ENCODE assay signal across 9 mouse cellular contexts in the genomic region with DNA sequence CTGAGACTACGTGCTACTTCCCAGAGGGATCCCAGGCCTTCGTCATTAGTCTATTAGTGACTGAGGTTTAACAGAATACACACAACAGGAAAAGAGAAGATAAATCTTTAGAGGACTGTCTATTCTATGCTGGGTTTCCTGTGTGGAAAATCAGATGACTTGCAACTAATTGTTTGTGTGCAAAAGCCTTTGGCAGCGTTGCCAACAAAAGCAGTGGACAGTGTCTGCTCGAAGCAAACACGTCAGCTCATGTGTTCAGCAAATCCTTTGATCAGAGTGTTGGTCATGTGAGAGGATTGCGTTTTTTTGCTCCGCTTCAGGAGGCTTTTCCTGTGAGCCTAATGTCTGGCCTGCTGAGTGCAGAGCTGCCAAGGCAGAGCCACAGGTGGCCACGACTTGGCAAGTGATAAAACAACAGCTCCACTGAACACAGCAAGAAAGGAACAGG.
DNase-seq lines count a peak whose midpoint lies in the region; ATAC-seq and TF ChIP-seq lines count a peak whose summit lies in the region.
"Had no signal": no experiment of that assay in that cellular context is flagged by ENCODE, and none has a peak within 500 bp of the region (broad histone marks: within the 10 kb centered on the region; RNA-seq: fewer than 3 reads in every experiment).

No protein-coding gene starts in this region.

- H3K9ac ChIP-seq in embryonic facial prominence, embryonic 13.5 days: no peak overlapping the region
- no peak overlapping the region for H3K9ac ChIP-seq in heart, embryonic 13.5 days
- H3K9ac ChIP-seq in kidney, postnatal 0 days (ENCODE audit: low read depth, low read length): no peak overlapping the region

- H3K27me3 ChIP-seq in embryonic facial prominence, embryonic 13.5 days: no peaks in the 10 kb centered on the region
- H3K27me3 ChIP-seq in heart, embryonic 13.5 days (replicated peaks): no peaks in the 10 kb centered on the region
- H3K27me3 ChIP-seq in kidney, postnatal 0 days (ENCODE audit: insufficient read depth, low read length): no peaks in the 10 kb centered on the region

- TF ChIP-seq CTCF in kidney, postnatal 0 days (IDR thresholded peaks at IDR 0.05; ENCODE audit: low read depth): no peak

- DNase-seq in ovary, adult 18-20 months (ENCODE audit: low spot score): peak; percentile 21
- no peak for DNase-seq in ovary, postnatal 10 days (ENCODE audit: low spot score)
- peak; percentile 80 for DNase-seq in kidney, postnatal 0 days (ENCODE audit: low spot score)
- peak; percentile 66 for DNase-seq in lung, postnatal 10 days
- DNase-seq in right cerebral cortex, postnatal 14 days: peak; percentile 42
- no peak for DNase-seq in spleen, adult 12 weeks (ENCODE audit: low spot score)

- no peaks in the 10 kb centered on the region for H3K36me3 ChIP-seq in embryonic facial prominence, embryonic 13.5 days
- no peaks in the 10 kb centered on the region for H3K36me3 ChIP-seq in heart, embryonic 13.5 days
- H3K36me3 ChIP-seq in kidney, postnatal 0 days (ENCODE audit: insufficient read depth, low read length): no peaks in the 10 kb centered on the region
- H3K36me3 ChIP-seq: G1E had no signal

- 0 out of 2 replicates have a peak, but pooled peaks have one; percentile 15 for ATAC-seq in embryonic facial prominence, embryonic 13.5 days (ENCODE audit: insufficient number of reproducible peaks, insufficient read depth, low FRiP score, low TSS enrichment, low read depth)
- peak; percentile 58; the same call in 1 of the 2 replicates for ATAC-seq in heart, embryonic 13.5 days (ENCODE audit: extremely low read depth, insufficient number of reproducible peaks, low FRiP score, low TSS enrichment)
- ATAC-seq in kidney, postnatal 0 days (replicated peaks; ENCODE audit: low FRiP score, low read depth): peak; percentile 88

- WGBS in embryonic facial prominence, embryonic 13.5 days: 32% methylated on average over 8 of the region's 8 CpGs
- 23% methylated on average over 8 of the region's 8 CpGs for WGBS in heart, embryonic 13.5 days
- WGBS in kidney, postnatal 0 days: 11% methylated on average over 8 of the region's 8 CpGs

- no peak overlapping the region for H3K27ac ChIP-seq in embryonic facial prominence, embryonic 13.5 days
- H3K27ac ChIP-seq in heart, embryonic 13.5 days (replicated peaks): peak overlapping the region; percentile 54; the same call in 1 of the 2 replicates
- no peak overlapping the region for H3K27ac ChIP-seq in kidney, postnatal 0 days

- H3K4me2 ChIP-seq in embryonic facial prominence, embryonic 13.5 days: no peak overlapping the region; the same call in 1 of the 2 replicates
- 0 out of 2 replicates have a peak overlapping the region, but pooled peaks have one; percentile 5 for H3K4me2 ChIP-seq in heart, embryonic 13.5 days
- H3K4me2 ChIP-seq in kidney, postnatal 0 days (ENCODE audit: low read length): no peak overlapping the region

- no peaks in the 10 kb centered on the region for H3K9me3 ChIP-seq in embryonic facial prominence, embryonic 13.5 days
- no peaks in the 10 kb centered on the region for H3K9me3 ChIP-seq in heart, embryonic 13.5 days
- no peaks in the 10 kb centered on the region for H3K9me3 ChIP-seq in kidney, postnatal 0 days (replicated peaks; ENCODE audit: low read length)
- H3K9me3 ChIP-seq: G1E had no signal

- H3K4me1 ChIP-seq in embryonic facial prominence, embryonic 13.5 days: peaks cover 4% of the 10 kb centered on the region; the same call in 1 of the 2 replicates
- H3K4me1 ChIP-seq in heart, embryonic 13.5 days: peaks cover 11% of the 10 kb centered on the region
- H3K4me1 ChIP-seq in kidney, postnatal 0 days (replicated peaks; ENCODE audit: insufficient read depth, low read length): no peaks in the 10 kb centered on the region

- no peak overlapping the region for H3K4me3 ChIP-seq in embryonic facial prominence, embryonic 13.5 days
- no peak overlapping the region for H3K4me3 ChIP-seq in heart, embryonic 13.5 days
- no peak overlapping the region for H3K4me3 ChIP-seq in kidney, postnatal 0 days (replicated peaks; ENCODE audit: low read depth, low read length)

Comparison
In these comparisons a context has a peak if more than half of its experiments do, and no peak if none do; other contexts are left out.
1. DNase-seq: peak in ovary, adult 18-20 months (single experiment), kidney, postnatal 0 days (single experiment), lung, postnatal 10 days (single experiment) and right cerebral cortex, postnatal 14 days (single experiment); none in ovary, postnatal 10 days (single experiment) and spleen, adult 12 weeks (single experiment).
2. ATAC-seq: peak in every context shown above with its lines; median percentile 88 in kidney, postnatal 0 days; 58 in heart, embryonic 13.5 days; 15 in embryonic facial prominence, embryonic 13.5 days.